Mouse (Mus musculus) heart, postnatal 10 days (tissue): Measurements from ENCODE around the gene Wdr1. TPM values are rescaled to one million over a fixed set of nuclear protein-coding genes. Genes with fewer than 3 reads are reported as not detected.

Experiments
- total RNA-seq, 2 experiments: library from RNA; stranded (reverse); gene quantifications; 2 replicates each; pipeline ENCODE4 v1.2.3; 2021

The Wdr1 gene
- total RNA-seq, 2 experiments from 2014 or later: 184 to 188 TPM

Other genes starting within 250 kb of the Wdr1 start
- not detected for gene Drd5, start 243.9 kb downstream of the Wdr1 start, total RNA-seq
- 1 to 10 TPM; 2.2 to 2.8 TPM for gene Slc2a9, start 60.1 kb downstream of the Wdr1 start, total RNA-seq
- 10 to 100 TPM in 1 of 2 experiments, 1 to 10 TPM in 1; 8.8 to 10.8 TPM for gene Zfp518b, start 121.6 kb upstream of the Wdr1 start, total RNA-seq